Mouse (Mus musculus): ENCODE results near the gene Piwil1.
"Not testable (repeated sequence)": the region's sequence is repeated elsewhere in the genome, so short reads cannot be mapped to it uniquely, and the experiment has no call there.

DNA sequence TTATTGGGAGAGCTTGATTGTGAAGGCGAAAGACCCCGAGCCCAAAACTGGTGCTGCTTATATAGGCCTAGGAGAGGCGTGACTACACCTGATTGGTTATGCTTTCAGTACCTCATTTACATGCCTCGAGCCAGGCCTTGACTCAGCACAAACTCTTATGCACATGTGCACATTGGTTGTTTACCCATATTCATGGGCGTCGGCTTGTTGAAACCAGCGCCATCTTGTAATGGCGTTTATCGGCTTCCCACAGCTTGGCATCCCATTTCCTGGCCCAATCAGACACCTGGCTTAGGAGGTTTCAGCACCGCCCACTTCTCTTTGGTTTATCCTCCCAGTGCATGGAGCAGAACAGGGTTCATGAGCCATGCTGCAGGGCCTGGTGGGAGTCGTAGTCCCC, 18.1 kb downstream of the Piwil1 start:
- TF ChIP-seq CTCF (IDR thresholded peaks at IDR 0.05; ENCODE audit: low read depth); EP300 (optimal IDR thresholded peaks at IDR 0.05): not testable (repeated sequence)
